Mouse (Mus musculus) spleen, adult 10 weeks (tissue): ENCODE results near the gene Tuba3a. TPM values are rescaled to one million over a fixed set of nuclear protein-coding genes. Genes with fewer than 3 reads are reported as not detected.

Source experiments
- polyA plus RNA-seq: library from polyadenylated mRNA; stranded (reverse); fragments of 350-450 nt; fragmentation: Illumina TruSeq; extraction: RNeasy Lipid Tissue Mini Kit (QIAGEN cat#74804); gene quantifications from one replicate; pipeline ENCODE4 v1.2.3, GENCODE M21; 2015; ENCODE audit warnings: low replicate concordance; ENCODE audit not compliant: insufficient read depth

Tuba3a gene
- polyA plus RNA-seq: not detected

GRCm38 (mm10) chr6:125285890-125286289 lies at the start of gene Tuba3a:
Gene Tuba3a, minus strand, starts transcription at chr6:125286042.

GRCm38 (mm10) chr6:125320323-125320722 lies 34.5 kb upstream of the Tuba3a start, which contains the start of gene Scnn1a:
Gene Scnn1a, plus strand, starts transcription at chr6:125320659.

GRCm38 (mm10) chr6:125313546-125314230 lies 27.8 kb upstream of the Tuba3a start, which contains the start of gene Ltbr:
Gene Ltbr, minus strand, starts transcription at chr6:125313885.

GRCm38 (mm10) chr6:125236782-125237181 lies 49.1 kb downstream of the Tuba3a start, which contains the start of gene Cd27:
Gene Cd27, minus strand, starts transcription at chr6:125237010.

GRCm38 (mm10) chr6:125231117-125232044 lies 54.5 kb downstream of the Tuba3a start, which contains the start of gene Tapbpl:
Gene Tapbpl, minus strand, starts transcription at chr6:125231860.

Other genes starting within 250 kb of the Tuba3a start
- 64.2 TPM for gene Ing4, start 246.3 kb downstream of the Tuba3a start, polyA plus RNA-seq
- gene Acrbp, start 236.4 kb downstream of the Tuba3a start, polyA plus RNA-seq: 22.3 TPM
- gene Lpar5, start 218.1 kb downstream of the Tuba3a start, polyA plus RNA-seq: 8.7 TPM
- 174 TPM for gene Chd4, start 190.1 kb downstream of the Tuba3a start, polyA plus RNA-seq
- gene Nop2, start 154.1 kb downstream of the Tuba3a start, polyA plus RNA-seq: 22.7 TPM
- 29.6 TPM for gene Iffo1, start 140.8 kb downstream of the Tuba3a start, polyA plus RNA-seq
- gene Gapdh, start 119.6 kb downstream of the Tuba3a start, polyA plus RNA-seq: 414 TPM
- gene Ncapd2, start 94.3 kb downstream of the Tuba3a start, polyA plus RNA-seq: 55.5 TPM
- 61.7 TPM for gene Mrpl51, start 94.2 kb downstream of the Tuba3a start, polyA plus RNA-seq
- gene Vamp1, start 70.5 kb downstream of the Tuba3a start, polyA plus RNA-seq: 89.9 TPM
- gene Tapbpl, start 54.2 kb downstream of the Tuba3a start, polyA plus RNA-seq: 29.2 TPM
- gene Cd27, start 49.0 kb downstream of the Tuba3a start, polyA plus RNA-seq: 35.2 TPM
- gene Ltbr, start 27.8 kb upstream of the Tuba3a start, polyA plus RNA-seq: 7.2 TPM
- gene Scnn1a, start 34.6 kb upstream of the Tuba3a start, polyA plus RNA-seq: 0.84 TPM
- gene Tnfrsf1a, start 63.3 kb upstream of the Tuba3a start, polyA plus RNA-seq: 29.9 TPM
- gene Plekhg6, start 94.8 kb upstream of the Tuba3a start, polyA plus RNA-seq: not detected
- gene Cd9, start 208.7 kb upstream of the Tuba3a start, polyA plus RNA-seq: 129 TPM